Mouse (Mus musculus) T-helper 2 cell (primary cell): ENCODE results near the gene Vmn1r239-ps.
"Not testable (repeated sequence)": the region's sequence is repeated elsewhere in the genome, so short reads cannot be mapped to it uniquely, and the experiment has no call there.

ENCODE experiments used
- in situ Hi-C: fragments of 300-600 bp; cut with MboI, MseI; formaldehyde crosslinking; loops from one replicate; pipeline ENCODE4 v1.15.1; 2025; ENCODE audit warnings: high pct_unique_total_duplicates

The Vmn1r239-ps gene

GRCm38 (mm10) chrX:147453610-147454009 lies at the start of gene Vmn1r239-ps:
Vmn1r239-ps (minus strand) TSS chrX:147453710.
- in situ Hi-C loops, result not testable (repeated sequence)

GRCm38 (mm10) chrX:147489551-147489950 lies 36.0 kb upstream of the Vmn1r239-ps start:
- in situ Hi-C loops, result no loop called here

- in situ Hi-C loops, result no loop called here
Measured at GRCm38 (mm10) chrX:147443386-147443785, 10.1 kb downstream of the Vmn1r239-ps start.

GRCm38 (mm10) chrX:147435400-147435799 lies 18.1 kb downstream of the Vmn1r239-ps start:
- in situ Hi-C loops, result no loop called here

- in situ Hi-C loops, result no loop called here
Measured at GRCm38 (mm10) chrX:147429753-147430152, 23.8 kb downstream of the Vmn1r239-ps start.

GRCm38 (mm10) chrX:147429129-147429528 lies 24.4 kb downstream of the Vmn1r239-ps start, which contains the start of gene Il13ra2:
Il13ra2 (minus strand) TSS chrX:147429192.
- in situ Hi-C loops, result no loop called here
